Mouse (Mus musculus): ENCODE data around the gene Ocln.
"Not testable (repeated sequence)": the region's sequence is repeated elsewhere in the genome, so short reads cannot be mapped to it uniquely, and the experiment has no call there.

Gene Ocln

DNA sequence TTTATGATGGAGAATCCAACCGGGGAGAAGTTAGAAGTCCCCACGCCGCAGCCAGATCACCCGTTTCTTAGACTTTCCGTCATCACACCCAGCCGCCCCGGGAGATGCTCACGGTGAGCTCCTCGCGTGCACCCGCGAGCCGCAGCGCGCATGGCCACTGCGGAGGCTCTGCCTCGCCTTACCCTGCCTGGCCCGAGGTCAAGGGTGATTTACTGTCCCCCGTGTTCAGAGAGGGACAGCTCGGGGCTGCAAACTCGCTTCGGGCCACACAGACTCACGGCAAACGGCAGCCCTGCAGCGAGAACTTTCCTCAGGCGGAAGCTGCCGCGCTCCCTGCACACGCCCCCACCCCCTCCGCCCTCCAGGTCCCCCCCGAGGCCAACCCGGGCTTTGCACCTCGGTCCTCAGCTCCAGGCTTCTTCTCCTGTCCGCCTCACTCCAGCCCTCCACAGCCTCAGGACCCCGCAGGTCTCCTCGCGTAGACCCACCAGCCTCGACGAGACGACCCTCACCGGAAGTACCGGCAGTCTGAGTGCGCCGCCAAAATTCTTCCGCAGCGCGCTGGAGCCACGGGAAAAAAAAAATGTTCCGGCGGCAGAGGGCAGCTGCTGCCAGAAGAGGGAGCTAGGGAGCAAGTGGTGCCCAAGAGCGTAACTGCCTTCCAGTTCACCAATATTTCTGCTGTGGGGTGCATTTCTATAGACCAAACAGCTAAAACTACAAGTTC, 60.3 kb downstream of the Ocln start, which contains the start of gene Gtf2h2:
Gene Gtf2h2, minus strand, starts transcription at position 519 of the 727 bp plus-strand sequence.
- DNase-seq (ENCODE audit: low read depth, low spot score): peak; percentile 89

DNA sequence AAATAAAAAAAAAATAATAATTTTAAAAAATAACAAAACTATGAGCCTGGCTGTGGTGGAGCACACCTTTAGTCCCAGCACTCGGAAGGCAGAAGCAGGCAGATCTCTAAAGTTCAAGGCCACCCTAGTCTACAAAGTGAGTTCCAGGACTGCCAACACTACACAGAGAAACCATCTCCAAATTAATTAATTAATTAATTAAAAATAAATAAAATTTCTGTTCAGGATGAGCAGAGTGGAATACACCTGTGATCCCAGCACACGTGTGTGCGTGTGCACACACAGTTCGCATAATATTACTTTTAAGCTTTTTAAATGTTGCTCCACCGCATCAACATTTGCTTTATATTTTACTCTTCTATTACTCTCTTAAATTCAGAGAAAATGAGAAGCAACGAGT, 60.9 kb downstream of the Ocln start:
- DNase-seq (ENCODE audit: low read depth, low spot score): no peak

DNA sequence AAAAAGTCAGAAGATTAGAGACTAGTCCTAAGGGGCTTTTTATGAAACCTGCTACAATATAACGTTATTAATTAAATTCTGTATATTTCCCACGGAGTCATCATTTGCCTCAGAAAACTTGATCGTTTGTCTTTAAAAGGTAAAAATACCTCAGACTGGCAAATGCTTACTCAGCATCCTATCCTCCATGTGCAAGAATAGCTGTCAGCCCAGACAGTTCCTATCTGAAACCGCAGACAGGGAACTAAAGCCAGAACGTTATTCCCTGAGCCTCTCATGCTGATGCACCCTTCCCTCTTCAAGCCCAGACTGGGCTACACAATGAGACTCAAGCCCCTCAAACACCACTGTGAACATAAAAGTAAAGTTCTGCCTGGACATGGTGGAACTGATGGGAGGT, 62.1 kb downstream of the Ocln start:
- no peak for DNase-seq (ENCODE audit: low read depth, low spot score)

GRCm38 (mm10) chr13:100483610-100484009, 68.9 kb downstream of the Ocln start:
- no peak for DNase-seq (ENCODE audit: low read depth, low spot score)

DNA sequence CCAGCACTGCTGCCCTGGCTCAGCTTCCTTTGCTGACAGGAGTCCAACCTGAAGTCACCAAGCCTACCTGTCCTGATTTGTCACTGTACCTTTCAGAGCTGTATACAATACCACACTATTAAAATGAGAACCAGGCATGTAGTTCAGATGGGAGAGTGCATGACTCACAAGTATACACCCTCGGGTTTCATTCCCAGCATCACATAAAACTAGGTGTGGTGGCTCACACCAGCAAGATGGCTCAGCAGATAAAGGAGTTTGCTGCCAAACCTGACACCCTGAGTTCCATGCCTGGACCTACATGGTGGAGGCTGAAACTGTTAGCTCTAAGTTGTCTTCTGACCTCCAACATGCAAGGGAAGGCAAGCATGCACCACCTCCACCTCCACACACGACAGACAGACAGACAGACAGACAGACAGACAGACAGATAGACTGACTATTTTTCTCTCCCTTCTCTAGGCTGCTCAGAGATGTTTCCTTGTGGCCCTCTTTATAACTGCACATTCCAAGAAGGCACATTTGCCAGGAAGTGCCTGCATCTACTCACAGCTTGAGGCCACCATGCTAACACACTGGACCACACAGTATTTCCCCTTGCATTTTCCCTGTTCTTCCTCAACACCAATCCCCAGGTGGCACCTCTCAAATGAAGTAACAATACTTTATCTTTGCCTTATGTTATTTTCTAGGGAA, 88.8 kb downstream of the Ocln start:
- DNase-seq (ENCODE audit: low read depth, low spot score): no peak

DNA sequence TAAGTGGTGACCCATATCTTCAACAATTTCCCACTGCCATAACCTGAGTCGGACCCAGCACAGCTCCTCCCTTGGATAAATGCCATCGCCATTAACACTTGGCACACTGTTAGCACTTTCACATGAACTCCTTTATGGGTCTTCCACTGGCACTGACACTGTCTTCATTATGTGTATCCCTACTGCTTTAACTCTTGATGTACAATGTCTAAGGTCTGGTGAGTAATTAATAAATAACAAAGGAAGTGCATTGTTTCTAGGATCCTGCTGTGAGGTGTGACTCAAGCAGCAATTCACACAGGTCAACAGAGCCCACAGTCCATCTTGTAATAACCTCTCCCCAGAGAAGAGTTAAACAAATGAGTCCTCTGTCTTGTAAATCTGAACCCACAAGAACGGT, 91.2 kb downstream of the Ocln start:
- no peak for DNase-seq (ENCODE audit: low read depth, low spot score)

- DNase-seq (ENCODE audit: low read depth, low spot score): not testable (repeated sequence)
Observed at GRCm38 (mm10) chr13:100452415-100453127, 99.9 kb downstream of the Ocln start, which contains the start of gene Naip1. Gene Naip1 (minus strand): TSS chr13:100452869.

- no peak for DNase-seq (ENCODE audit: low read depth, low spot score)
Observed at GRCm38 (mm10) chr13:100449495-100449894, 103.0 kb downstream of the Ocln start.

All from CD4-positive helper T cell, adult 2 months (primary cell).